Mouse (Mus musculus) limb, embryonic 12.5 days (tissue): ENCODE measurements around the gene Mcf2l. TPM values are rescaled to one million over a fixed set of nuclear protein-coding genes. Genes with fewer than 3 reads are reported as not detected.

Source experiments
- ATAC-seq: fragments of 200-750 bp; cut with Nextera tagmentation; 2 replicates; pipeline ENCODE4 v1.8.0; 2017; ENCODE audit warnings: low read depth, moderate TSS enrichment; ENCODE audit not compliant: insufficient number of reproducible peaks, insufficient read depth, low FRiP score, low TSS enrichment
- H3K27ac ChIP-seq: fragments of 300-500 bp; sonication (generic); 2 replicates; pipeline ENCODE4 v1.5.1; 2016; ENCODE audit warnings: mild to moderate bottlenecking, moderate library complexity
- H3K27me3 ChIP-seq: fragments of 300-500 bp; sonication (generic); 2 replicates; pipeline ENCODE4 v1.6.1; 2016; ENCODE audit warnings: mild to moderate bottlenecking, moderate library complexity
- H3K36me3 ChIP-seq: fragments of 300-500 bp; sonication (generic); 2 replicates; pipeline ENCODE4 v1.6.1; 2016; ENCODE audit warnings: mild to moderate bottlenecking, moderate library complexity
- H3K4me1 ChIP-seq: fragments of 300-500 bp; sonication (generic); replicated peaks from 2 replicates; pipeline ENCODE4 v1.6.1; 2016
- H3K4me2 ChIP-seq: fragments of 300-500 bp; sonication (generic); 2 replicates; pipeline ENCODE4 v1.6.1; 2016; ENCODE audit warnings: mild to moderate bottlenecking, moderate library complexity
- H3K4me3 ChIP-seq: fragments of 300-500 bp; sonication (generic); replicated peaks from 2 replicates; pipeline ENCODE4 v1.5.1; 2016; ENCODE audit warnings: mild to moderate bottlenecking
- H3K9ac ChIP-seq: fragments of 300-500 bp; sonication (generic); replicated peaks from 2 replicates; pipeline ENCODE4 v1.6.1; 2016; ENCODE audit warnings: mild to moderate bottlenecking, moderate library complexity
- H3K9me3 ChIP-seq: fragments of 300-500 bp; sonication (generic); 2 replicates; pipeline ENCODE4 v1.6.1; 2016; ENCODE audit warnings: mild to moderate bottlenecking, moderate library complexity
- WGBS: fragments of 180-500 bp; shearing (Covaris S2); methylation state at CpG from one replicate; pipeline ENCODE4 v1.1.7; 2016; 5-methylcytosine and 5-hydroxymethylcytosine counted together
- polyA plus RNA-seq: library from polyadenylated mRNA; unstranded; fragments of >200 nt; fragmentation: Nextera tagmentation; extraction: Ambion mirVana; gene quantifications from 2 replicates; pipeline ENCODE4 v1.2.1, GENCODE M21; 2016

Gene Mcf2l
- polyA plus RNA-seq, 1 experiment from 2014 or later = 14.0 TPM

- Histone ChIP-seq H3K9ac (no peak overlapping the region), H3K9me3 (no peaks in the 10 kb centered on the region), H3K27ac (no peak overlapping the region), H3K4me2 (no peak overlapping the region), H3K4me1 (no peaks in the 10 kb centered on the region), H3K36me3 (peaks cover 69% of the 10 kb centered on the region), H3K4me3 (no peak overlapping the region), H3K27me3 (no peaks in the 10 kb centered on the region)
- ATAC-seq = no peak
- 93% methylated on average over 16 of the region's 16 CpGs for WGBS
These were observed 29.2 kb upstream of the Mcf2l start for GRCm38 (mm10) chr8:12844347-12844950.

- H3K9ac ChIP-seq = no peak overlapping the region
- H3K36me3 ChIP-seq = peaks cover 80% of the 10 kb centered on the region
- H3K4me2 ChIP-seq = no peak overlapping the region
- no peak overlapping the region for H3K4me3 ChIP-seq
- ATAC-seq = no peak
- 92% methylated on average over 6 of the region's 6 CpGs for WGBS
- no peaks in the 10 kb centered on the region for H3K4me1 ChIP-seq
- no peaks in the 10 kb centered on the region for H3K9me3 ChIP-seq
- no peak overlapping the region for H3K27ac ChIP-seq
- H3K27me3 ChIP-seq = no peaks in the 10 kb centered on the region
These were observed 27.2 kb upstream of the Mcf2l start for GRCm38 (mm10) chr8:12846447-12846846.

- ATAC-seq = no peak
- WGBS = 90% methylated on average over 10 of the region's 10 CpGs
- Histone ChIP-seq H3K9me3 (no peaks in the 10 kb centered on the region), H3K4me3 (no peak overlapping the region), H3K4me1 (no peaks in the 10 kb centered on the region), H3K27ac (no peak overlapping the region), H3K36me3 (peaks cover 67% of the 10 kb centered on the region), H3K4me2 (no peak overlapping the region), H3K9ac (no peak overlapping the region), H3K27me3 (no peaks in the 10 kb centered on the region)
These were observed 22.4 kb upstream of the Mcf2l start for GRCm38 (mm10) chr8:12851241-12851640.

GRCm38 (mm10) chr8:12856038-12856437 lies 17.6 kb upstream of the Mcf2l start:
- H3K36me3 ChIP-seq = peaks cover 62% of the 10 kb centered on the region
- H3K27me3 ChIP-seq = no peaks in the 10 kb centered on the region
- H3K9me3 ChIP-seq = no peaks in the 10 kb centered on the region
- ATAC-seq = no peak
- no peak overlapping the region for H3K4me2 ChIP-seq
- 73% methylated on average over 15 of the region's 15 CpGs for WGBS
- no peak overlapping the region for H3K4me3 ChIP-seq
- H3K4me1 ChIP-seq = no peaks in the 10 kb centered on the region
- H3K9ac ChIP-seq = no peak overlapping the region
- no peak overlapping the region for H3K27ac ChIP-seq

GRCm38 (mm10) chr8:12863061-12863460 lies 10.5 kb upstream of the Mcf2l start:
- 82% methylated on average over 3 of the region's 3 CpGs for WGBS
- no peak overlapping the region for H3K27ac ChIP-seq
- H3K9ac ChIP-seq = no peak overlapping the region
- no peaks in the 10 kb centered on the region for H3K27me3 ChIP-seq
- no peak for ATAC-seq
- no peaks in the 10 kb centered on the region for H3K4me1 ChIP-seq
- peaks cover 67% of the 10 kb centered on the region for H3K36me3 ChIP-seq
- H3K9me3 ChIP-seq = no peaks in the 10 kb centered on the region
- no peak overlapping the region for H3K4me2 ChIP-seq
- no peak overlapping the region for H3K4me3 ChIP-seq

- Histone ChIP-seq H3K27ac (no peak overlapping the region), H3K4me3 (no peak overlapping the region), H3K9me3 (no peaks in the 10 kb centered on the region), H3K4me2 (no peak overlapping the region), H3K4me1 (no peaks in the 10 kb centered on the region), H3K27me3 (no peaks in the 10 kb centered on the region), H3K9ac (no peak overlapping the region), H3K36me3 (peaks cover 62% of the 10 kb centered on the region)
- 88% methylated on average over 14 of the region's 14 CpGs for WGBS
- ATAC-seq = no peak
These were observed 10.0 kb upstream of the Mcf2l start for GRCm38 (mm10) chr8:12863608-12864007.

GRCm38 (mm10) chr8:12865790-12866189 lies 7.8 kb upstream of the Mcf2l start:
- WGBS = 80% methylated on average over 6 of the region's 6 CpGs
- peaks cover 44% of the 10 kb centered on the region for H3K36me3 ChIP-seq

GRCm38 (mm10) chr8:12869661-12870060 lies 3.9 kb upstream of the Mcf2l start:
- H3K4me3 ChIP-seq = no peak overlapping the region
- H3K36me3 ChIP-seq = peaks cover 9% of the 10 kb centered on the region; the same call in 1 of the 2 replicates
- no peak overlapping the region for H3K4me2 ChIP-seq
- H3K27ac ChIP-seq = no peak overlapping the region
- ATAC-seq = no peak
- WGBS = 65% methylated on average over 3 of the region's 3 CpGs
- H3K9me3 ChIP-seq = no peaks in the 10 kb centered on the region
- H3K9ac ChIP-seq = no peak overlapping the region
- H3K4me1 ChIP-seq = peaks cover 5% of the 10 kb centered on the region
- peaks cover 35% of the 10 kb centered on the region for H3K27me3 ChIP-seq

More at GRCm38 (mm10) chr8:12865790-12866189, 7.8 kb upstream of the Mcf2l start:
- no peaks in the 10 kb centered on the region for H3K9me3 ChIP-seq
- no peak overlapping the region for H3K27ac ChIP-seq
- H3K4me1 ChIP-seq = no peaks in the 10 kb centered on the region
- H3K4me3 ChIP-seq = no peak overlapping the region
- no peak for ATAC-seq
- no peak overlapping the region for H3K9ac ChIP-seq
- 0 out of 2 replicates have a peak, but pooled peaks cover 4% of the 10 kb centered on the region for H3K27me3 ChIP-seq
- H3K4me2 ChIP-seq = no peak overlapping the region

GRCm38 (mm10) chr8:12870656-12871055 lies 3.0 kb upstream of the Mcf2l start:
- Histone ChIP-seq H3K4me3 (no peak overlapping the region), H3K4me1 (peaks cover 5% of the 10 kb centered on the region), H3K9ac (no peak overlapping the region), H3K36me3 (0 out of 2 replicates have a peak, but pooled peaks cover 4% of the 10 kb centered on the region), H3K4me2 (no peak overlapping the region), H3K27me3 (peaks cover 43% of the 10 kb centered on the region), H3K27ac (no peak overlapping the region), H3K9me3 (no peaks in the 10 kb centered on the region)
- ATAC-seq = no peak
- 79% methylated on average over 5 of the region's 5 CpGs for WGBS

- no peak overlapping the region for H3K9ac ChIP-seq
These were observed 2.1 kb upstream of the Mcf2l start for GRCm38 (mm10) chr8:12871461-12871860.

GRCm38 (mm10) chr8:12872983-12873356 lies 636 bp upstream of the Mcf2l start:
- Histone ChIP-seq H3K4me2 (peak overlapping the region; percentile 88), H3K9ac (peak overlapping the region; percentile 47), H3K9me3 (no peaks in the 10 kb centered on the region), H3K4me3 (peak overlapping the region; percentile 53), H3K27me3 (peaks cover 46% of the 10 kb centered on the region), H3K36me3 (no peaks in the 10 kb centered on the region), H3K4me1 (peaks cover 5% of the 10 kb centered on the region), H3K27ac (no peak overlapping the region)
- 9% methylated on average over 9 of the region's 9 CpGs for WGBS
- ATAC-seq = peak; percentile 21; the same call in 1 of the 2 replicates

More at GRCm38 (mm10) chr8:12871461-12871860, 2.1 kb upstream of the Mcf2l start:
- WGBS = 8% methylated on average over 5 of the region's 5 CpGs
- peaks cover 46% of the 10 kb centered on the region for H3K27me3 ChIP-seq
- no peak overlapping the region for H3K4me2 ChIP-seq
- peaks cover 5% of the 10 kb centered on the region for H3K4me1 ChIP-seq
- H3K27ac ChIP-seq = no peak overlapping the region
- no peaks in the 10 kb centered on the region for H3K36me3 ChIP-seq
- ATAC-seq = no peak
- no peak overlapping the region for H3K4me3 ChIP-seq
- no peaks in the 10 kb centered on the region for H3K9me3 ChIP-seq
